Mouse (Mus musculus): ENCODE data around the gene Cask. TPM values are rescaled to one million over a fixed set of nuclear protein-coding genes. Genes with fewer than 3 reads are reported as not detected.
A peak's percentile ranks its signal among the peaks of the same experiment; 100 is the strongest.

The Cask gene
- polyA plus RNA-seq, 1 experiment from 2014 or later: 11.1 TPM

DNA sequence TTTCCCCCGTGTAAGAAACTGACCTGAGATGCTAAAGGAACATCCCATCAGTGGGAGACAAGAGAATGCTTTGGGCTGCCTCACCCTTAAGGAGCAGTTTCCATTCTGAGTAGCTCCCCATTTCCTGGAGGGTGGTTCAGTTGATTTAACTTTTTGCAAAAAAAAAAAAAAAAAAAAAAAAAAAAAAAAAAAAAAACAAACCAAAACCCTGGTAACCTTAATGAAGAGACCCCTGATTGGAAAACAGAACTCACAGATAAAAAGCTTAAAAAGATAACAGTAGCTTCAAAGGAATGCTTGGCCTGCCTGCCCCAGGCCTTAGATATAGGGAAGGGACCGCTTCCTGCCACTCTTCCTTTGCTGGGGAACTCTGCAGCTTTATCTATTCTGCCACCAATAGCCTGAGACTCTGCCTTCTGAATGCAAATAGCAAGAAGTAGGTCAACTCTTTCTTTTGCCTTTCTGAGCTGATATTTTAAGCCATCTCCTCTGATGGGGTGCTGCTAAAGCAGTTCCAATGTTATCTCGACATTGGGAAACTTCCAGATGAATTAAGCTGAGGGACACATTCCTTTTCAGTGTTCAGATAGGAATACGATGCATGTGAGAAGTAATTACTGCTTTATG, 332.3 kb downstream of the Cask start:
- Histone ChIP-seq H3K9me3 (replicated peaks; ENCODE audit: low read length) (no peaks in the 10 kb centered on the region), H3K27ac (no peak overlapping the region), H3K36me3 (ENCODE audit: insufficient read depth, low read length) (no peaks in the 10 kb centered on the region), H3K9ac (ENCODE audit: low read depth, low read length) (no peak overlapping the region), H3K4me2 (ENCODE audit: low read length) (no peak overlapping the region), H3K4me1 (replicated peaks; ENCODE audit: insufficient read depth, low read length) (no peaks in the 10 kb centered on the region), H3K4me3 (replicated peaks; ENCODE audit: low read depth, low read length) (no peak overlapping the region), H3K27me3 (ENCODE audit: insufficient read depth, low read length) (no peaks in the 10 kb centered on the region)
- no peak for TF ChIP-seq CTCF (IDR thresholded peaks at IDR 0.05; ENCODE audit: low read depth)
- 79% methylated on average over 4 of the region's 4 CpGs for WGBS
- DNase-seq (ENCODE audit: low spot score) (no peak), ATAC-seq (replicated peaks; ENCODE audit: low FRiP score, low read depth) (no peak)

DNA sequence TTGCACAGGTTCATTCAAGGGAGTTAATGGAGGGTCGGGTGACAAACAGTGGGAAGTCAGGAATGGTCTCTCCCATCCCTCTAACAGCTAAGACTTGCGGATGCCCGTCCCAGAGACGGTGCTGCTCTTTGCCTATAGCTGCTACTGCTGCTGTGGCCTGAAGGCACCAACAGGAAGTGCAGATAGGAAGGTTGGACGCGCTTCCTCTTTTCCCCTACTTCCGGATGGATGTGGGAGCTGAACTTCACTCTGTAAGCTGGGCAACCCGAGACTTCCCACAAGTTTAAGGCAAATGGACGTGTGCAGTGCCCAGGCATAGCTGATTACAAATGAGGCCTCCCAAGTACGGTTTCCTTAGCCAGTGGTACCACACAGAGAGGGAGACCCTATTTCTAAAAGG, 333.1 kb downstream of the Cask start:
- no peak for TF ChIP-seq CTCF (IDR thresholded peaks at IDR 0.05; ENCODE audit: low read depth)
- Histone ChIP-seq H3K4me1 (replicated peaks; ENCODE audit: insufficient read depth, low read length) (no peaks in the 10 kb centered on the region), H3K9ac (ENCODE audit: low read depth, low read length) (no peak overlapping the region), H3K9me3 (replicated peaks; ENCODE audit: low read length) (no peaks in the 10 kb centered on the region), H3K27ac (no peak overlapping the region), H3K4me3 (replicated peaks; ENCODE audit: low read depth, low read length) (no peak overlapping the region), H3K36me3 (ENCODE audit: insufficient read depth, low read length) (no peaks in the 10 kb centered on the region), H3K4me2 (ENCODE audit: low read length) (no peak overlapping the region), H3K27me3 (ENCODE audit: insufficient read depth, low read length) (no peaks in the 10 kb centered on the region)
- WGBS: 72% methylated on average over 10 of the region's 10 CpGs
- no peak for ATAC-seq (replicated peaks; ENCODE audit: low FRiP score, low read depth)
- DNase-seq (ENCODE audit: low spot score): no peak

DNA sequence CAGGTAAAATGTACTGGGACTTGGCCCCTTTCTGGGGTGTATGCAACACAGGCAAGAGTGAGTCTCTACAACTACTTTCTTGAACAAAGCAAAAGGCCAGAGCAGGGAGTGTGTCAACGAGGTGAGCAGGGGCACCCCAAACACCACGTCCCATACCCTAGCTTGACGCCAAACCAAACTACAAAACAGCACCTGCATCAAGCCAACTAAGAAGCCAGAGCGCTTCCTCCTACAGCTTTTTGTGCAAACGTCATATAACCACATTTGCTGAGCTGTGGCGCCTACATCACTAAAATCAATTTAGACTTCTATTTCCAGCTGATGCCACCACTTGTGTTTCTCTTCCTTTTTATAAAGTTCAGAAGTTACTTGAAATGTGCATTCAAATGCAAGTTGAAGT, 334.7 kb downstream of the Cask start:
- Histone ChIP-seq H3K4me1 (replicated peaks; ENCODE audit: insufficient read depth, low read length) (no peaks in the 10 kb centered on the region), H3K4me2 (ENCODE audit: low read length) (no peak overlapping the region), H3K4me3 (replicated peaks; ENCODE audit: low read depth, low read length) (no peak overlapping the region), H3K27me3 (ENCODE audit: insufficient read depth, low read length) (no peaks in the 10 kb centered on the region), H3K36me3 (ENCODE audit: insufficient read depth, low read length) (no peaks in the 10 kb centered on the region), H3K27ac (no peak overlapping the region), H3K9ac (ENCODE audit: low read depth, low read length) (no peak overlapping the region), H3K9me3 (replicated peaks; ENCODE audit: low read length) (no peaks in the 10 kb centered on the region)
- DNase-seq (ENCODE audit: low spot score) (no peak), ATAC-seq (replicated peaks; ENCODE audit: low FRiP score, low read depth) (no peak)
- no peak for TF ChIP-seq CTCF (IDR thresholded peaks at IDR 0.05; ENCODE audit: low read depth)
- WGBS: 87% methylated on average over 6 of the region's 6 CpGs

GRCm38 (mm10) chrX:13513864-13514263, 337.3 kb downstream of the Cask start:
- Histone ChIP-seq H3K27ac (no peak overlapping the region), H3K4me1 (replicated peaks; ENCODE audit: insufficient read depth, low read length) (no peaks in the 10 kb centered on the region), H3K9me3 (replicated peaks; ENCODE audit: low read length) (no peaks in the 10 kb centered on the region), H3K36me3 (ENCODE audit: insufficient read depth, low read length) (no peaks in the 10 kb centered on the region), H3K9ac (ENCODE audit: low read depth, low read length) (no peak overlapping the region), H3K4me2 (ENCODE audit: low read length) (no peak overlapping the region), H3K4me3 (replicated peaks; ENCODE audit: low read depth, low read length) (no peak overlapping the region), H3K27me3 (ENCODE audit: insufficient read depth, low read length) (no peaks in the 10 kb centered on the region)
- no peak for TF ChIP-seq CTCF (IDR thresholded peaks at IDR 0.05; ENCODE audit: low read depth)
- DNase-seq (ENCODE audit: low spot score): no peak
- ATAC-seq (replicated peaks; ENCODE audit: low FRiP score, low read depth): no peak
- 90% methylated on average over 5 of the region's 5 CpGs for WGBS

DNA sequence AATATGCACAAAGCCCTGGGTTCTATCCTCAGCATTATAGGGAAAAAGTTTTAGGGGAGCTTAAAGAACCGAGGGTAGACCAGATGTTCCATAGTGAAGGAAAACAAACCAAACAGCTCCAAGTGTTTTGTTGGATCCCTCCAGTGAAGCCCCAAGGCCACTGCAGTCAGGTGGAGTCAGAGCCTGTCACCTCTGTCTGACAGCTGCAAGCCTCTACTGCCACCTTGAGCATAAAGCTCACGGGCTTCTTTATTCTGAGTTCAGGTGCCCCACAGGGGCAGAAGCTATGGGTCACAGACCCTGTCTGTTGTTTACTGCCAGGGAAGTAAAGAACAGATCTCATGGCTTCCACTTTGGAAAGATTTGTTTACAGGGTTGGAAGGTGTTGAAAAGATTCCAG, 338.0 kb downstream of the Cask start:
- Histone ChIP-seq H3K27ac (no peak overlapping the region), H3K4me1 (replicated peaks; ENCODE audit: insufficient read depth, low read length) (no peaks in the 10 kb centered on the region), H3K9ac (ENCODE audit: low read depth, low read length) (no peak overlapping the region), H3K36me3 (ENCODE audit: insufficient read depth, low read length) (no peaks in the 10 kb centered on the region), H3K4me3 (replicated peaks; ENCODE audit: low read depth, low read length) (no peak overlapping the region), H3K27me3 (ENCODE audit: insufficient read depth, low read length) (no peaks in the 10 kb centered on the region), H3K9me3 (replicated peaks; ENCODE audit: low read length) (no peaks in the 10 kb centered on the region), H3K4me2 (ENCODE audit: low read length) (no peak overlapping the region)
- TF ChIP-seq CTCF (IDR thresholded peaks at IDR 0.05; ENCODE audit: low read depth): peak; percentile 36; the same call in 1 of the 2 replicates
- WGBS: 63% methylated on average over 2 of the region's 2 CpGs
- no peak for ATAC-seq (replicated peaks; ENCODE audit: low FRiP score, low read depth)
- no peak for DNase-seq (ENCODE audit: low spot score)

DNA sequence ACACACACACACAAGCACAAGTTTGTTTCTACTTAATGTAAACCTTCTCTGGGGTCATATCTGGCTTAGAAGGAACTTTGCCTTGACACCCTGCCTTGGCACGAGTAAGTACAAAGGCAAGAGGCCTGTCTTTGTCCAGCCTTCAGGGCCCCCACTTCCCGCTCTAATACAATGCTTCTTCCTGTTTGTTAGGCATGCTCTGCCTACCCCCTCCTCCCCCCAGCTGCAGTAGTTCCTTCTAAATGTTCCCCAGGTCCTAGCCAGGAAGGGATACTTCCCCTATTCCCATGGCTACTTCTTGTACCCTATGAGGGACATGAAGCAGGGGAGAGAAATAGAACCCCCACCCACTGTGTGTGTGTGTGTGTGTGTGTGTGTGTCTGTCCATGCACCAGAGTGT, 344.8 kb downstream of the Cask start:
- Histone ChIP-seq H3K9ac (ENCODE audit: low read depth, low read length) (no peak overlapping the region), H3K27ac (no peak overlapping the region), H3K9me3 (replicated peaks; ENCODE audit: low read length) (no peaks in the 10 kb centered on the region), H3K4me3 (replicated peaks; ENCODE audit: low read depth, low read length) (no peak overlapping the region), H3K36me3 (ENCODE audit: insufficient read depth, low read length) (no peaks in the 10 kb centered on the region), H3K4me2 (ENCODE audit: low read length) (no peak overlapping the region), H3K4me1 (replicated peaks; ENCODE audit: insufficient read depth, low read length) (no peaks in the 10 kb centered on the region), H3K27me3 (ENCODE audit: insufficient read depth, low read length) (no peaks in the 10 kb centered on the region)
- 83% methylated on average over 2 of the region's 2 CpGs for WGBS
- TF ChIP-seq CTCF (IDR thresholded peaks at IDR 0.05; ENCODE audit: low read depth): no peak
- DNase-seq (ENCODE audit: low spot score) (peak; percentile 2), ATAC-seq (replicated peaks; ENCODE audit: low FRiP score, low read depth) (no peak)

GRCm38 (mm10) chrX:13504389-13504788, 346.8 kb downstream of the Cask start:
- H3K36me3 ChIP-seq (ENCODE audit: insufficient read depth, low read length): no peaks in the 10 kb centered on the region
- no peak overlapping the region for H3K9ac ChIP-seq (ENCODE audit: low read depth, low read length)
- no peaks in the 10 kb centered on the region for H3K9me3 ChIP-seq (replicated peaks; ENCODE audit: low read length)
- DNase-seq (ENCODE audit: low spot score) (no peak), ATAC-seq (replicated peaks; ENCODE audit: low FRiP score, low read depth) (no peak)
- no peak for TF ChIP-seq CTCF (IDR thresholded peaks at IDR 0.05; ENCODE audit: low read depth)
- H3K4me2 ChIP-seq (ENCODE audit: low read length): no peak overlapping the region
- 88% methylated on average over 7 of the region's 7 CpGs for WGBS
- H3K27ac ChIP-seq: no peak overlapping the region
- no peak overlapping the region for H3K4me3 ChIP-seq (replicated peaks; ENCODE audit: low read depth, low read length)
- no peaks in the 10 kb centered on the region for H3K27me3 ChIP-seq (ENCODE audit: insufficient read depth, low read length)
- H3K4me1 ChIP-seq (replicated peaks; ENCODE audit: insufficient read depth, low read length): no peaks in the 10 kb centered on the region

Data from kidney, postnatal 0 days (tissue).